Mouse (Mus musculus) kidney, embryonic 16.5 days (tissue): ENCODE data around the gene Adgrl2. TPM values are rescaled to one million over a fixed set of nuclear protein-coding genes. Genes with fewer than 3 reads are reported as not detected.

Source experiments
- ATAC-seq: fragments of 200-750 bp; cut with Nextera tagmentation; 2 replicates; pipeline ENCODE4 v1.8.0; 2017; ENCODE audit warnings: moderate TSS enrichment; ENCODE audit not compliant: low FRiP score, low TSS enrichment
- H3K27ac ChIP-seq: fragments of 300-500 bp; sonication (generic); 2 replicates; pipeline ENCODE4 v1.5.1; 2014; ENCODE audit warnings: low read length
- H3K27me3 ChIP-seq: fragments of 300-500 bp; sonication (generic); 2 replicates; pipeline ENCODE4 v1.6.1; 2014; ENCODE audit warnings: low read length, control low read depth, mixed read lengths; ENCODE audit not compliant: insufficient read depth
- H3K36me3 ChIP-seq: fragments of 300-500 bp; sonication (generic); 2 replicates; pipeline ENCODE4 v1.6.1; 2014; ENCODE audit warnings: low read length, control low read depth, mixed read lengths; ENCODE audit not compliant: insufficient read depth
- H3K4me1 ChIP-seq: fragments of 300-500 bp; sonication (generic); 2 replicates; pipeline ENCODE4 v1.6.1; 2014; ENCODE audit warnings: low read length, control low read depth, mixed read lengths; ENCODE audit not compliant: insufficient read depth
- H3K4me2 ChIP-seq: fragments of 300-500 bp; sonication (generic); replicated peaks from 2 replicates; pipeline ENCODE4 v1.6.1; 2014; ENCODE audit warnings: low read depth, low read length
- H3K4me3 ChIP-seq: fragments of 300-500 bp; sonication (generic); 2 replicates; pipeline ENCODE4 v1.5.1; 2014; ENCODE audit warnings: mild to moderate bottlenecking, low read length
- H3K9ac ChIP-seq: fragments of 300-500 bp; sonication (generic); replicated peaks from 2 replicates; pipeline ENCODE4 v1.6.1; 2014; ENCODE audit warnings: low read length
- H3K9me3 ChIP-seq: fragments of 300-500 bp; sonication (generic); 2 replicates; pipeline ENCODE4 v1.6.1; 2016; ENCODE audit warnings: low read length, control low read depth
- WGBS: fragments of 180-500 bp; shearing (Covaris S2); extraction: QIAGEN DNeasy Blood & Tissue Kit; methylation state at CpG from one replicate; pipeline ENCODE4 v1.1.7; 2014; 5-methylcytosine and 5-hydroxymethylcytosine counted together
- polyA plus RNA-seq: library from polyadenylated mRNA; unstranded; fragments of >200 nt; fragmentation: Nextera tagmentation; extraction: Ambion mirVana; gene quantifications from 2 replicates; pipeline ENCODE4 v1.2.1, GENCODE M21; 2015

The Adgrl2 gene
- polyA plus RNA-seq, 1 experiment from 2014 or later, result 49.9 TPM

DNA sequence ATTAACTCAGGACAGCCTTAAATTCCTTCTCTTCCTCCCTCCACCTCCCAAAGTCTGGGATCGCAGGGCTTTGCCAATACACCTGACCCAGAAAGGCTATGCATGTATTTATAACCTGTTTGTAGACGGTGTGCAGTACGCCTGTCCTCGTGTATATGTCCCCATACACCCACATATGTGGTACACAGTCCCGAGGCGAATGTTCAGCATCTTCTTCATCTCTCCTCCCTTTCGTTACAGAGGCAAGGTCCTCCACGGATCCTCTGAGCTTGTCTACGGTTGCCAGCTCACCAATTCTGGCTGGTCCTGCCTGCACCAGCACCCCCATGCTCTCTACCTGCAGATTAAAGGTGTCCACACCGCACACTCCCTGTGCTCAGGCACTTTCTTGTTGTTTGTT, 30.1 kb downstream of the Adgrl2 start:
- peaks cover 34% of the 10 kb centered on the region for H3K4me1 ChIP-seq
- H3K36me3 ChIP-seq, result no peaks in the 10 kb centered on the region
- no peak overlapping the region for H3K4me3 ChIP-seq
- no peaks in the 10 kb centered on the region for H3K9me3 ChIP-seq
- H3K27me3 ChIP-seq, result no peaks in the 10 kb centered on the region
- 77% methylated on average over 10 of the region's 10 CpGs for WGBS
- no peak overlapping the region for H3K27ac ChIP-seq
- H3K9ac ChIP-seq, result no peak overlapping the region
- no peak for ATAC-seq
- H3K4me2 ChIP-seq, result no peak overlapping the region

DNA sequence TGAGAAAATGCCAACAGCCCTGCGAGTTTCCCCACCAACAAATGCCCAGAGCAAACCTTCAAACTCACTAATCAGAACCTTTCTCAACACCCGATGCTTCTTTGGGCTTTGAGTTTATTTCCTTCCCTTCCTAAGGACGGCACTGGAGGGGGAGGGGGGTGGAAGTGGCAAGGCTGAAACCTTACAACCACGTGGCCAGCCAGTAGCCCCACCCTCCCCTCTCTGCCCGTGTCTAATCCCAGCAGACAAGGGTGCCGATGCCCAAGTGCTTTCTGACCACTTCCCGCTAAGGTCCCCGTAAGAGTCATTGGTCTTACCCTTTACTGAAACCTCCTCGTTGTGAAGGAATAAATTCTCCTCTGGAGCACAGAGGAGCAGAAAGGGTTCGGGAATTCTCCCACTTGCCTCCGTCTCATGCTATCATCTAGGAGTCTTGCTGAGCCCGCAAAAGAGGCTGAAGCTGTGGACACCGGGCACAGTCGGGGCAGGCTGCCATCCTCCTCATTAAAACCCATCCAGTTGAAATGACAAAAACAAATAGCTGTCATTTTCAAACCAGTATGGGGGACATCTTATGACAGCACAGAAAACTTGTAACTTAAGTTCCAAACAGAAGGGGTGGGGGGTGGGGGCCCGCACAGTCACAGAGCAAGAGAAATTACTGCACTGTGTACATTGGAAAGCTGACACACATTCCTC, 30.9 kb downstream of the Adgrl2 start:
- peak overlapping the region; percentile 34 for H3K4me3 ChIP-seq
- H3K4me2 ChIP-seq, result peak overlapping the region; percentile 58
- 13% methylated on average over 15 of the region's 15 CpGs for whole genome bisulfite sequencing
- H3K9ac ChIP-seq, result peak overlapping the region; percentile 58
- H3K9me3 ChIP-seq, result no peaks in the 10 kb centered on the region
- H3K27ac ChIP-seq, result no peak overlapping the region
- no peaks in the 10 kb centered on the region for H3K36me3 ChIP-seq
- ATAC-seq, result peak; percentile 87
- H3K4me1 ChIP-seq, result peaks cover 34% of the 10 kb centered on the region
- H3K27me3 ChIP-seq, result no peaks in the 10 kb centered on the region

DNA sequence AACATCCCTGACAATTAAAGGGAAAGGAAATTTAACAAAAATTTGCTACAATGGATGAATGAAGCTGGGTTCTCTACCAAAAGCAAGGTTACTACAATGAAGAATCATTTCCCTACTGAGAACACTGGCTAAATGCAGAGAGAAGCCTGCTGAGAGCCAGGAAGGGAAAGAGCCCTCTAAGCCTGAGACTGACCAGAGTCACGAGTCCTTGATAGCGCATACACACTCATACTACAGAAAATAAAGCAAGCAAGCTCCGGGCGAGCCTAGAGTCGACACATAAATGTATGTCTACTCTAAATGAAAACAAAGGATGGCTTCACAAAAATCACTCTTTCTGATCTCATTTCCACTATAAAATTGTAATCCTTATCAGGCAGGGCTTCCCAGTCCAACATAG, 31.6 kb downstream of the Adgrl2 start:
- ATAC-seq, result no peak
- Histone ChIP-seq H3K9ac (no peak overlapping the region), H3K4me1 (peaks cover 34% of the 10 kb centered on the region), H3K27me3 (no peaks in the 10 kb centered on the region), H3K4me3 (no peak overlapping the region), H3K36me3 (no peaks in the 10 kb centered on the region), H3K27ac (no peak overlapping the region), H3K9me3 (no peaks in the 10 kb centered on the region), H3K4me2 (peak overlapping the region; percentile 58; the same call in 1 of the 2 replicates)
- WGBS, result 63% methylated on average over 5 of the region's 5 CpGs

DNA sequence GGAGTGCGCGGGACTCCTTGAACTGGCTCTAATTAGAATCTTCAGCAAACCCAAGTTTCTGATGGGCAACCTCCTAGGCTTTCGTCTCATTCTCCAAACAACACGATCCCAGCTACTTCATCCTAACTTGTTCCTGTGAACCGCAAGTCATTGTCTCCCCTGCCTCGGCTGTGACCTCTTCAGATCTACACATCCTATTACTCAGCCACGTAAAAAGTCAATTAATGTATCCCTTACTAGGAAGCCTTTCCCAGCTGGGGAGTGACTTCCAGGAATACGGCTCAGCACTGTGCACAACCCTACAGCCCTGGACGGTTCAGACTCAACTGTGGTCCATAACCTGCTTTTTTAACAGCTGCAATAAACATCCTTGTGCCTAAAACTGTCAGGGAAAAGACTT, 32.2 kb downstream of the Adgrl2 start:
- Histone ChIP-seq H3K9me3 (no peaks in the 10 kb centered on the region), H3K4me1 (peaks cover 34% of the 10 kb centered on the region), H3K36me3 (no peaks in the 10 kb centered on the region), H3K4me2 (no peak overlapping the region), H3K4me3 (no peak overlapping the region), H3K27ac (no peak overlapping the region), H3K27me3 (no peaks in the 10 kb centered on the region), H3K9ac (no peak overlapping the region)
- ATAC-seq, result no peak
- WGBS, result 42% methylated on average over 9 of the region's 9 CpGs

DNA sequence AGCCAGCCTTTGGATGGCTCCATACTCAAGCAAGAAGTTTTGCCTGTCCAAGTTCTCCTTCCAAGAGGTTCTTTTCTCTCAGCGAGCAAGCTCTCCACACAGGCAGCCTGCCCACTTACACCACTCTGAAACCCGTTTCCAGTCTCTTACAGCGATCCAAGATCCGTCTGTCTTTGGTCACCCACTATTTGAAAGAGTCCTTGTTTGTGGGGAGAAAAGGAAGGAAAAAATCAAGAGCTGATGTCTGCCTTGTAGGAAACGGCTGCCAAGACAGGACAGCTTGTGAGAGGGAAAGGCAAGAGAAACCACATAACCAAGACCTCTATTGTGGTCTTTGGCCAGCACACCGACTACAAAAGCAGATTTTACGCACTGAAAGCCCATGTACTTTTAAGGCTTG, 33.5 kb downstream of the Adgrl2 start:
- Histone ChIP-seq H3K27ac (no peak overlapping the region), H3K4me3 (no peak overlapping the region), H3K9me3 (no peaks in the 10 kb centered on the region), H3K4me2 (no peak overlapping the region), H3K9ac (no peak overlapping the region), H3K36me3 (peaks cover 13% of the 10 kb centered on the region), H3K27me3 (no peaks in the 10 kb centered on the region), H3K4me1 (peaks cover 31% of the 10 kb centered on the region)
- WGBS, result 78% methylated on average over 7 of the region's 7 CpGs
- ATAC-seq, result no peak

DNA sequence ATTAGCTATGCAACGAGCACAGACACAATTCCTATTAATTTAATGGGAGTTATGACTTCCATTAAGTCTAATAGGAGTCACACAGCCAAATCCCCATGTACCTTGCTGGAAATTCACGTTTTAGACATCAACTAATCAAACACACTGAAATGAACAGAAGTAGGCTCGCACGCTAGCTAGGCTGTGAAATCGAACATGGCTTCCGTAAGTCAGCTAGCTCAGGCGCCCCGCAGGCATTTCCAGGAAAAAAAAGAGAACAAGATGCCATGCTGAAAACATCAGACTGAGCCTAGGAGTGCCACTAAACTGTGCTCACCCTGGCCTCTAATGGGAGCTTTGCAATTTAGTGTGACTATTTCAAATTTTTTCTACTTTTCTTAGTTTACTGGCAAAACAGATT, 40.6 kb downstream of the Adgrl2 start:
- Histone ChIP-seq H3K27me3 (no peaks in the 10 kb centered on the region), H3K4me2 (no peak overlapping the region), H3K9me3 (no peaks in the 10 kb centered on the region), H3K9ac (no peak overlapping the region), H3K4me3 (no peak overlapping the region), H3K4me1 (peaks cover 5% of the 10 kb centered on the region; the same call in 1 of the 2 replicates), H3K27ac (no peak overlapping the region), H3K36me3 (peaks cover 16% of the 10 kb centered on the region)
- ATAC-seq, result no peak
- WGBS, result 88% methylated on average over 8 of the region's 8 CpGs

DNA sequence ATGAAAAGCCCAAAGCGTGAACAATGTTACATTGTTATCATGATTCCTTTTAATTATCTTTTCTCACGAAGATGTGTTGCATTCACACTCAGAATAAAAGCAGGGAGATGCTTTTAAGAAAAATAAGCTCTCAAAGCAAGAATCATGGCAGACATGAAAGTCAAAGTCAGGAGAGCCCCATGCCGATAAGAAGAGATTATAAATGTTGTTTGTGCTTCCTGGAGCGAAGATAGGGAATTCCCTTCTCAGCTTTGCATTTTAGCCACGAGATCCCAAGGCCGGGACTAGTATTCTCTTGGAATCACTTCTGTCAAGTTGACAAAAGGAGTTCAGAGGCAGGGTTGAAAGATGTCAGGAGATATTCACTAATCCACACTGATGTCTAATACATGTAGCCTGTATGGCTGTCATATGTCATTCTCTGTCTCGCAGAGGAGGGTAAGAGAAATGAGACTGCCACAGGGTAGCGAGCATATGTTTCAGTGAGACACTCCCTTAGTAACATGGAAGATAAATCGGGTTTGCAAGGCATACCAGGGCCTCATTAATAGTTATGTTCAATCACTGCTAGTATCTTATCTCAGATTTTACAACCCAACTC, 42.5 kb downstream of the Adgrl2 start:
- no peaks in the 10 kb centered on the region for H3K27me3 ChIP-seq
- H3K9ac ChIP-seq, result no peak overlapping the region
- no peaks in the 10 kb centered on the region for H3K9me3 ChIP-seq
- peaks cover 5% of the 10 kb centered on the region; the same call in 1 of the 2 replicates for H3K4me1 ChIP-seq
- H3K36me3 ChIP-seq, result peaks cover 14% of the 10 kb centered on the region
- no peak overlapping the region for H3K4me2 ChIP-seq
- no peak overlapping the region for H3K27ac ChIP-seq
- WGBS, result 65% methylated on average over 9 of the region's 9 CpGs
- no peak overlapping the region for H3K4me3 ChIP-seq
- ATAC-seq, result no peak

DNA sequence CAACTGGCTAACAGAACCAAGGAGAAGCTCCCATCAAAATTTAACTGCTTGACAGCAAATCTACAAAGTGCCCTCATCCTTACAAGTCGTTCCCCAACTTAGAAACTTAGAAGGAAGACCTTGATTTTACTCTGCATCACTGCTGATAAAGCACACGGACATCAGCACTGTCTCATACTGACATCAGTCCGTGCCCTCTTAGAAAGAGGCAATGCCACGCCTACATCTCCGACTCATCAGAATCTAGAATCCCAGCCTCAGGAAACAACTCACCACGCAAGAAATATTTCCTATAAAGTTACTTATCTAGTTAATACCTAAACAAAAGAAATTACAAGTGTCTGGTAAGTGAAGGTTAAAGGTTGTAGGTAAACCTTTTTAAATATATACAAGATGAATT, 43.1 kb downstream of the Adgrl2 start:
- Histone ChIP-seq H3K36me3 (peaks cover 7% of the 10 kb centered on the region), H3K9ac (no peak overlapping the region), H3K27me3 (no peaks in the 10 kb centered on the region), H3K4me3 (no peak overlapping the region), H3K4me1 (peaks cover 5% of the 10 kb centered on the region; the same call in 1 of the 2 replicates), H3K9me3 (no peaks in the 10 kb centered on the region), H3K27ac (no peak overlapping the region), H3K4me2 (no peak overlapping the region)
- 67% methylated on average over 6 of the region's 6 CpGs for WGBS
- no peak for ATAC-seq

DNA sequence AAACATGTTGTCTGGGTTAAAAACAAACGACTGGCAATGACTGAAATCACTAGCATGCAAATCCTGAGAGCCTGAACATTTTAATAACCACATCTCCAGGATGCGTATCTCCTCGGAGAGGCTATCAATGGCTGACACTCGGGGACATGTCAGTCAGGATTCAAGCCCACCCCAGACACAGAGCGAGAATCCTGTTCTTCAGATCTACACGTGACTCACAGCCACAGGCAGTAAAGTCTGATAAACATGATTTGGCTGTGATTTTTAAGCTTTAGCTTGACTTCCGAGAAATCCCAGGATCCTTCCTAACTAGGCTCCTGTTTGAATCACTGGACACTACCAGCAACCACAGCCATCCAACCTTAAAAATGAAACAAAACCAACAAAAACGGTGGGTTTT, 44.8 kb downstream of the Adgrl2 start:
- no peaks in the 10 kb centered on the region for H3K9me3 ChIP-seq
- 33% methylated on average over 8 of the region's 8 CpGs for WGBS
- no peak overlapping the region for H3K4me2 ChIP-seq
- H3K4me1 ChIP-seq, result peaks cover 5% of the 10 kb centered on the region; the same call in 1 of the 2 replicates
- no peak overlapping the region for H3K9ac ChIP-seq
- H3K27me3 ChIP-seq, result no peaks in the 10 kb centered on the region
- ATAC-seq, result no peak
- H3K4me3 ChIP-seq, result no peak overlapping the region
- H3K36me3 ChIP-seq, result no peaks in the 10 kb centered on the region
- no peak overlapping the region for H3K27ac ChIP-seq

DNA sequence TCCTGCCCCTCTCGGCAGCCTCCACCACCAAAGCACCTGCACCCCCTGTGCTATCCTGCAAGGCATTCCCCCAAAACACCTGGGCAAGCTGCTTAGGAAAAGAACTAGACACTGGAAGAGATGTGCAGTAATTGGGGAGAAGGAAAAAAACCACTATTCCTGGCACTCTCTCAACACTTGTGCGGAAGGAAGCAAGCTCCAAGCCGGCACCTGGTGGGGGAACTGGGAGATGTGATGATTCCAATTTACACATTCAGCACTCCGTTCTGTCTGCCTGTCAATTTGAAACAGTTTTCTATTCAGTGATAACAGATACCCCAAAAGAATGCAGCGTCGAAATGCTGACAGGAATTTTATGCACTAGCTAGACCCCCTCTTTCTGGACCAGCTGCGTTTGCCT, 50.9 kb downstream of the Adgrl2 start:
- H3K36me3 ChIP-seq, result no peaks in the 10 kb centered on the region
- H3K4me1 ChIP-seq, result peaks cover 22% of the 10 kb centered on the region
- no peak for ATAC-seq
- no peak overlapping the region for H3K9ac ChIP-seq
- H3K9me3 ChIP-seq, result no peaks in the 10 kb centered on the region
- no peaks in the 10 kb centered on the region for H3K27me3 ChIP-seq
- 37% methylated on average over 7 of the region's 7 CpGs for WGBS
- H3K4me3 ChIP-seq, result no peak overlapping the region
- H3K4me2 ChIP-seq, result no peak overlapping the region
- H3K27ac ChIP-seq, result no peak overlapping the region
